Mouse (Mus musculus): ENCODE measurements around the gene Bpifb1. TPM values are rescaled to one million over a fixed set of nuclear protein-coding genes. Genes with fewer than 3 reads are reported as not detected.
"Not testable (repeated sequence)": the region's sequence is repeated elsewhere in the genome, so short reads cannot be mapped to it uniquely, and the experiment has no call there.

The Bpifb1 gene
- polyA plus RNA-seq, 1 experiment from 2014 or later = 0.39 TPM

GRCm38 (mm10) chr2:154223265-154223916 is 32.8 kb downstream of the Bpifb1 start, which contains the start of gene Bpifb5:
TSS of gene Bpifb5 (plus strand) at chr2:154223742.
- Histone ChIP-seq H3K27me3 (ENCODE audit: insufficient read depth, poor library complexity, severe bottlenecking) (no peaks in the 10 kb centered on the region), H3K4me3 (peak within 1 kb of the TSS; percentile 35), H3K4me1 (peaks cover 39% of the 10 kb centered on the region), H3K9me3 (no peaks in the 10 kb centered on the region), H3K27ac (peak within 1 kb of the TSS; percentile 67), H3K36me3 (no peaks in the 10 kb centered on the region)
- DNase-seq (ENCODE audit: low spot score) = peak; percentile 80
- 7% methylated on average over 14 of the region's 14 CpGs for WGBS

GRCm38 (mm10) chr2:154223917-154224273 is 33.3 kb downstream of the Bpifb1 start:
- Histone ChIP-seq H3K36me3 (no peaks in the 10 kb centered on the region), H3K27ac (peak overlapping the region; percentile 67), H3K27me3 (ENCODE audit: insufficient read depth, poor library complexity, severe bottlenecking) (no peaks in the 10 kb centered on the region; the same call in 1 of the 2 replicates), H3K4me3 (peak overlapping the region; percentile 35), H3K4me1 (peaks cover 42% of the 10 kb centered on the region), H3K9me3 (no peaks in the 10 kb centered on the region)
- DNase-seq (ENCODE audit: low spot score) = no peak
- WGBS = 21% methylated on average over 2 of the region's 2 CpGs

GRCm38 (mm10) chr2:154226991-154227390 is 36.4 kb downstream of the Bpifb1 start:
- H3K4me1 ChIP-seq = peaks cover 42% of the 10 kb centered on the region
- no peak overlapping the region for H3K27ac ChIP-seq
- WGBS = 76% methylated on average over 4 of the region's 4 CpGs
- DNase-seq (ENCODE audit: low spot score) = no peak
- H3K27me3 ChIP-seq (ENCODE audit: insufficient read depth, poor library complexity, severe bottlenecking) = peaks cover 7% of the 10 kb centered on the region; the same call in 1 of the 2 replicates
- no peak overlapping the region for H3K4me3 ChIP-seq
- H3K36me3 ChIP-seq = no peaks in the 10 kb centered on the region
- H3K9me3 ChIP-seq = no peaks in the 10 kb centered on the region

DNA sequence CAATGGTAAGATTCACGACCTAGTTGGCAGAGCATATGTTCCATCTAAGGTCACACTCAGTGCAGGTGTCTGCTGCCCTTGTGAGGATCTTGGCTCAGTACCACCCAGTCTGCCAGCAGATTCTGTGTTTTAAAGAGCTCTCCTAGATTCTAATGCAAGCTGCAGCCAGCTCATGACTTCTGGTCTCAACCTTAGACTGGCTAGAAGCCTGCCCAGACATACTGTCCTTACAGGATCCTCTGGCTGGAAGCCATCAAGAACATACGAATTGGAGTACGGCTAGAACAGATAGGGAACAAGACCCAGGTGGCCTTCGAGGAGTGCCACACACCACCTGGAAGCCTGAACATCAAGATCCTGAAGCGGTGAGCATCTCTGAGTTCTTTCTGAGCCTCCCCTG is 37.2 kb downstream of the Bpifb1 start:
- Histone ChIP-seq H3K27ac (no peak overlapping the region), H3K9me3 (no peaks in the 10 kb centered on the region), H3K36me3 (no peaks in the 10 kb centered on the region), H3K4me3 (no peak overlapping the region), H3K27me3 (ENCODE audit: insufficient read depth, poor library complexity, severe bottlenecking) (peaks cover 7% of the 10 kb centered on the region; the same call in 1 of the 2 replicates), H3K4me1 (peaks cover 39% of the 10 kb centered on the region)
- DNase-seq (ENCODE audit: low spot score) = no peak
- 78% methylated on average over 5 of the region's 5 CpGs for WGBS

- Histone ChIP-seq H3K27me3 (ENCODE audit: insufficient read depth, poor library complexity, severe bottlenecking) (peaks cover 7% of the 10 kb centered on the region; the same call in 1 of the 2 replicates), H3K4me3 (no peak overlapping the region), H3K27ac (no peak overlapping the region), H3K4me1 (peaks cover 3% of the 10 kb centered on the region; the same call in 1 of the 2 replicates), H3K9me3 (no peaks in the 10 kb centered on the region), H3K36me3 (no peaks in the 10 kb centered on the region)
- 90% methylated on average over 6 of the region's 6 CpGs for WGBS
- DNase-seq (ENCODE audit: low spot score) = no peak
Measured at GRCm38 (mm10) chr2:154233426-154233825, 42.8 kb downstream of the Bpifb1 start.

GRCm38 (mm10) chr2:154240771-154241170 is 50.2 kb downstream of the Bpifb1 start:
- no peaks in the 10 kb centered on the region for H3K4me1 ChIP-seq
- 79% methylated on average over 6 of the region's 6 CpGs for WGBS
- H3K4me3 ChIP-seq = no peak overlapping the region
- H3K9me3 ChIP-seq = no peaks in the 10 kb centered on the region
- H3K36me3 ChIP-seq = no peaks in the 10 kb centered on the region
- H3K27ac ChIP-seq = no peak overlapping the region
- no peak for DNase-seq (ENCODE audit: low spot score)
- no peaks in the 10 kb centered on the region for H3K27me3 ChIP-seq (ENCODE audit: insufficient read depth, poor library complexity, severe bottlenecking)

- WGBS = 91% methylated on average over 11 of the region's 12 CpGs
- not testable (repeated sequence) for DNase-seq (ENCODE audit: low spot score); H3K27ac ChIP-seq; H3K4me1 ChIP-seq; H3K36me3 ChIP-seq; H3K9me3 ChIP-seq; H3K27me3 ChIP-seq (ENCODE audit: insufficient read depth, poor library complexity, severe bottlenecking); H3K4me3 ChIP-seq
Measured at GRCm38 (mm10) chr2:154242726-154243125, 52.1 kb downstream of the Bpifb1 start.

DNA sequence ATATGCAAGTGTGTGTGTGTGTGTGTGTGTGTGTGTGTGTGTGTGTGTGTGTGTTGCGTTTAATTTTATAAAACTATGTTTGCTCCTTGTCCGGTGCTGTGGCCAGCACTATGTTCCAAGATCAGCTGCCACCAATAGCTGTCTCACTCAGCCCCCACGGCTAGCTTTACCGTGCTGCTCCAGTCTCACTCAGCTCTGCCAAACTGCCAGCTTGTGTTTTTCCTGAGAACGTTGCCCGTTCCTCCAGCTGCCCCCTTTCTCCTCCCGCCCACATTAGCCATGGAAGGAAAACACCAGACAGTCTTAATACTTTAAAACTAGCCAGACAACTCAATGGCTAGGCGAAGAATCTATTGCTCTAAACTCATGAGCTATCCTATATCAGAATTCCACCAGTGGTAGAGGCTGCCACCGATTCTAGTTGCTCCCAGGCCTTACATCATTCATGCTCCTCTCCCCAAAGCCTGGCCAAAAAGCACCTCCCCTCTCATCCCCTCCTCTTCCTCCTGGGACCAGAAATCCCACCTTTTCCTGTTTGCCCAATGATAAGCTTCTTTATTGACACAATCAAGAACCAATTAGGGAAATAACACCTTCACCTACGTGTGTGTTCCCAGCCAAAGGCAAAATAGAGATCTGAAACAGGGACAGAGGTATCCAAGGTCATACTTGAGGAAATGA is 52.9 kb downstream of the Bpifb1 start:
- no peaks in the 10 kb centered on the region for H3K4me1 ChIP-seq
- no peak for DNase-seq (ENCODE audit: low spot score)
- H3K27ac ChIP-seq = no peak overlapping the region
- no peaks in the 10 kb centered on the region for H3K27me3 ChIP-seq (ENCODE audit: insufficient read depth, poor library complexity, severe bottlenecking)
- no peak overlapping the region for H3K4me3 ChIP-seq
- no peaks in the 10 kb centered on the region for H3K36me3 ChIP-seq
- WGBS = 81% methylated on average over 10 of the region's 10 CpGs
- H3K9me3 ChIP-seq = no peaks in the 10 kb centered on the region

DNA sequence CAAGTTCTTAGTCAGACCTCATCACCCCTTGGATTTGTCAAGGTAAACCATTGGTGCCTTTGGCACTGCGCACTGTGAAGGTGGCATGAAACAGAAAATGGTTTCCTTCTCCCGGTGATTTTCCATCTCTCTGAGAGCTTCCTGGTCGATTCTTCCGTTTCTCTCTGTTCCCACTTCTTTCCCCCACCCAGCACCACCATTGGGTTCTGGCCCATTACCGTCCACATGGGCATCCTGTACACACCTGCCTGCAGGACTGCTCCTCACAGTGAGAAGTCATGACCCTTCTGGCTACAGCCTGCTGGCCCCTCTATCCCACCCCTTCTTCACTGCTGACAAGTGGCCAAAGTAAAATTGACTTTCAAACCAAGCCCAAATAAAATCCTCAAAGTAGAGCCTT is 54.7 kb downstream of the Bpifb1 start:
- no peaks in the 10 kb centered on the region for H3K36me3 ChIP-seq
- 90% methylated on average over 5 of the region's 5 CpGs for WGBS
- no peaks in the 10 kb centered on the region for H3K27me3 ChIP-seq (ENCODE audit: insufficient read depth, poor library complexity, severe bottlenecking)
- no peaks in the 10 kb centered on the region for H3K9me3 ChIP-seq
- H3K4me1 ChIP-seq = no peaks in the 10 kb centered on the region
- no peak overlapping the region for H3K27ac ChIP-seq
- no peak overlapping the region for H3K4me3 ChIP-seq
- DNase-seq (ENCODE audit: low spot score) = peak; percentile 55

DNA sequence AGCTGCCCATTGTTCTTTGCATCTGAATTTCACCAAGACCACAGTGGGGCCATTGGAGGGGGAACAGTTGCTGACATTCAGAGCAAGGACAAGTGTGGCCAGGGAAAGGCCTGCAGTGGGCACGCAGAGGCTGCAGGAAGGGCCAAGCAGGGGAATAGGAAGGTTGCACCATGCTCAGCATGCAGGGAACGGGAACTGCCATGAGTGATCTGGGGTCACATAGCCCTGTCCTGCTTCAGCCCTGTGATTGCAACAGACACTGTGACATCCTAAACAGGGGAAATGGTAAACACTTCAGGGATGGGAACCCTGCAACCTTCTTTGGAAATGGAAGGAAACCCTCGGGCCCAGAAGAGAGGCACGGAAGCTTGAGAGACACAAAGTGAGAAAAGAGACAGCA is 64.6 kb downstream of the Bpifb1 start:
- not testable (repeated sequence) for H3K27me3 ChIP-seq (ENCODE audit: insufficient read depth, poor library complexity, severe bottlenecking); H3K4me1 ChIP-seq; H3K9me3 ChIP-seq; H3K4me3 ChIP-seq; DNase-seq (ENCODE audit: low spot score); H3K27ac ChIP-seq; H3K36me3 ChIP-seq
- 86% methylated on average over 2 of the region's 4 CpGs for WGBS

DNA sequence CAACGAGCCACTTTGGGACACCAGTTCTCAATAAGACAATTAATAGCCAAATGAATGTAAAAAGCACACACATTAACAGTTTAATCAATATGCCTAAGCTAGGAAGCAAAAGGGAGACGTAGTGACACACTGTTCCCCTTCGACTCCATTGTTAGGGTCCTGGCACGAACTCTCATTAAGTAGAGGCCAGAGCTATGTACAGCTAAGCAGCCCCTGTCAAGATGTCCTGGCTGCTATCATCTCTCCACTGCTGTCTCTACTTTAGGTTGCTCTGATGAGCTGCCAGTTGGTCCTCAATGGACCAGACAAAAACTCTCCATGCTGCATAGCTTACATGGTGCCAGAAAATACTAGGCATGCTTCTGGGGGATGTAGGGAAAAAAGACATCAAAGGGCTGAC is 65.2 kb downstream of the Bpifb1 start:
- Histone ChIP-seq H3K4me3 (no peak overlapping the region), H3K4me1 (no peaks in the 10 kb centered on the region), H3K27ac (no peak overlapping the region), H3K27me3 (ENCODE audit: insufficient read depth, poor library complexity, severe bottlenecking) (no peaks in the 10 kb centered on the region), H3K9me3 (no peaks in the 10 kb centered on the region), H3K36me3 (no peaks in the 10 kb centered on the region)
- DNase-seq (ENCODE audit: low spot score) = peak; percentile 52
- 67% methylated on average over 4 of the region's 4 CpGs for WGBS

DNA sequence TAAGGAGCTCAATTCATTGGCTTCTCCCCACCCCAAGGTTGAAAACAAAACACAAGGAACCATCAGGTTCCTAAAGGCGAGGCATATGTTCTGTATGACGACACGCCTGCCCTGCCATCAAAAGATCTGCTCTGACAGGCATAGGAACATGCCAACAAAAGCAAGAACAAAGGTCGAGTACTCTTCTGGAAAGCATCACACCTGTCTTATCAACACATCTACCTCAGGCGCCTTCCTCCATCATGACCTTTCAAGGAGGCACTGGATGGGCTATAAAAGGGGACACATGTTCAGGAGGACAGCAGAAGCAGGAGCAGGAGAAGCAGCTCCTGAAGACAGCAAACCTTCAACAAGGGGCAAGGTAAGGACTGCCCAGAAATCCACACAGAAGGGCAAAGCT is 66.9 kb downstream of the Bpifb1 start, which contains the start of gene Bpifb9a:
TSS of gene Bpifb9a (plus strand) at position 301 of the 400 bp plus-strand sequence.
- whole genome bisulfite sequencing = 79% methylated on average over 5 of the region's 5 CpGs
- H3K36me3 ChIP-seq; DNase-seq (ENCODE audit: low spot score); H3K4me1 ChIP-seq; H3K27me3 ChIP-seq (ENCODE audit: insufficient read depth, poor library complexity, severe bottlenecking); H3K4me3 ChIP-seq; H3K9me3 ChIP-seq; H3K27ac ChIP-seq: not testable (repeated sequence)

DNA sequence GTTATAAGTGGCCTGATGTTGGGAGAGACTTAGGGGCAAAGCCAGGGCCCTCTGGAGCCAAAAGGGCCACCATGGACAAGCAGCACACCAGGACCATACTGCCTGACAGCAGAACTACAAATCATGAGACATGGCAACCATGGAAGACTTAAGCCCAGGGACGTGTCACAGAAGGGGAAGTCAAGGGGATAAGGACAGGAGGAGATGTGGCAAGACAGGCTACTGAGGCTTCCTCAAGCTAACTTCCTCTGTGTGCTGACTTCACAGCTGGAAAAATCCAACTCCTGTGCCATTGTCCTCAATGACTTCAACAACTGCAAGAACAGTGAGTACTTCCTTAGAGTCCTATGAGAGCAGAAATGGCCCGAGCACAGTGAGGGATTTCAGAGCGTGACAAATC is 73.8 kb downstream of the Bpifb1 start:
- not testable (repeated sequence) for DNase-seq (ENCODE audit: low spot score); H3K4me3 ChIP-seq; H3K36me3 ChIP-seq; H3K9me3 ChIP-seq; H3K4me1 ChIP-seq; H3K27ac ChIP-seq; H3K27me3 ChIP-seq (ENCODE audit: insufficient read depth, poor library complexity, severe bottlenecking)
- 51% methylated on average over 3 of the region's 3 CpGs for WGBS

Data from heart, embryonic 10.5 days (tissue).